Mouse (Mus musculus) retina, adult 2 months (tissue): ENCODE measurements around the gene Enox1.

Source experiments
- DNase-seq: peaks from one replicate; pipeline ENCODE4 v3.0.0-alpha.2; 2012; ENCODE audit warnings: low read depth, low spot score

The Enox1 gene

GRCm38 (mm10) chr14:77373119-77373518 is 216.6 kb downstream of the Enox1 start:
- no peak for DNase-seq

GRCm38 (mm10) chr14:77375054-77375453 is 218.5 kb downstream of the Enox1 start:
- no peak for DNase-seq

DNA sequence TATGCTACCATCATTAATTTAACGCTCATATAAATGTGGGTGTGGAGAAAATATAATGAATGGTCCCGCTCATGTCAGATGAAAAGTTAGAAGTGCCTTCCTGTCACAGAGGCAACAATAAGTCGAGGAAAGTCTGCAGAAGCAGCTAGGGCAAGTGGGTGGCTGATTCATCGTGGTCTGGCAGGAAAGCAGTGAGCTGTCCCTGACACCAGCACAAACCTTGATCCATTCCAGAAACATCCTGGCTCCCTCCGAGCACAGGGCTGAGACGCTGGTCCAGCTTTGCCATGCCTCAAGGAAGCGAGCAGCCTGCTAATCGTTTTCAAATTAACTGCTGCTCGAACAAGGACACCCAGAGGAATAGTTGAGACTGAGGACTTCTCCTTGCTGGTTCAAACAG is 219.1 kb downstream of the Enox1 start:
- DNase-seq = no peak

GRCm38 (mm10) chr14:77376731-77377130 is 220.2 kb downstream of the Enox1 start:
- no peak for DNase-seq

DNA sequence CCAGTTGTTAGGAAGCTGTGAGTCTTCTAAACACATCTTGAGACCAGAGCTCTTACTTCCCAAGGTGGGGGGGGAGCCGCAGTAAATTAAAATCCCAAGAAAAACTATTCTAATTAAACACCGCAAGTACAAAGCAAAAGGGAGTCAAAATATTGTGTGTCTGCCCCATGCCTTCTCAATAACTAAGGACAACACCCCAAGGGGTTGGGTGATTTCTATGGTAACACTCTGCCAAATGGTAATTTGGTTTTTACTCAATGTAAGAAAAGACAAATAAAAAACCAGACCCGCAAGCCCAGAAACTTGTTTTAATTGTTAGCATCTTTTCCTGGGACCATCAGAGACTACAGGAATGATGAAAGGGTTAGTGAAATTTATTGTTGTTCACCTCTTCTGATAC is 220.9 kb downstream of the Enox1 start:
- DNase-seq = no peak

- no peak for DNase-seq
Observed at GRCm38 (mm10) chr14:77377873-77378272, 221.3 kb downstream of the Enox1 start.

- no peak for DNase-seq
Observed at GRCm38 (mm10) chr14:77381532-77381931, 225.0 kb downstream of the Enox1 start.

- no peak for DNase-seq
Observed at GRCm38 (mm10) chr14:77385621-77386020, 229.1 kb downstream of the Enox1 start.

GRCm38 (mm10) chr14:77387877-77388276 is 231.3 kb downstream of the Enox1 start:
- no peak for DNase-seq

DNA sequence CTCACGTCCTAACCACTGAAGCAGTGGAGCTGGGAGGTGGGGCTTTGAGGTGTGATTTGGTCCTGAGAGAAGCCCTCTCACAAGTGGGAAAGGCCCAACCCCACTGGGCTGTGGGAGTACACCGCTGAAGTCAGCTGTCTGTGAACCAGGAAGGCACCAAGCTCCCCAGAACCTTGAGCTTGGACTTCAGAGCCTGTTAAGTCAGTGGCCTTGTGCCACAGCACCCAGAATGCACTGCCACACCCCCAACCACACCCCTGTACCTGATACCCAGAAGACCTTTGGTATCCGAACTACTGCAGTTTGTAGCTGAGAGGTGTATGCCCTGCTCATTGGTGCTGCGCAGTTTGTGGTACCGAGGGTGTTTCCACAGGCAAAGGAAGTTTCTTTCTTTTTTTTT is 232.7 kb downstream of the Enox1 start:
- DNase-seq = no peak

DNA sequence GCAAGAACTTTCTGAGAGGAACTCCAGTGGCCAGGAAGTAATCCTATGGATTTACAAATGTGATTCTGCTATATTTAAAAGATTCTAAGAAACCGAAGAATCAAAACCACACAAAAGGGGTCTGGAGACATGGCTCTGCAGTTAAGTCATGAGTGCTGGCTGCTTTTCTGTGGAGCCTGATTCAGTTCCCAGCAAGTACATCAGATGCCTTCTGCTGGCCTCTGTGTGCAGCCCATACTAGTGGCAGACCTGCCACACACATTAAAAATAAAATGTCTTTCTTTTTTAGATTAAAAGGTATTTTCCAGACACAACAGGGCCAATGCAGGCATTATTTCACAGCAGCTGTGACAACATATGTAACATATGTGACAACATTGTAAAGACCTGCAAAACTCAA is 235.9 kb downstream of the Enox1 start:
- no peak for DNase-seq

GRCm38 (mm10) chr14:77406241-77407114 is 249.9 kb downstream of the Enox1 start:
- no peak for DNase-seq

DNA sequence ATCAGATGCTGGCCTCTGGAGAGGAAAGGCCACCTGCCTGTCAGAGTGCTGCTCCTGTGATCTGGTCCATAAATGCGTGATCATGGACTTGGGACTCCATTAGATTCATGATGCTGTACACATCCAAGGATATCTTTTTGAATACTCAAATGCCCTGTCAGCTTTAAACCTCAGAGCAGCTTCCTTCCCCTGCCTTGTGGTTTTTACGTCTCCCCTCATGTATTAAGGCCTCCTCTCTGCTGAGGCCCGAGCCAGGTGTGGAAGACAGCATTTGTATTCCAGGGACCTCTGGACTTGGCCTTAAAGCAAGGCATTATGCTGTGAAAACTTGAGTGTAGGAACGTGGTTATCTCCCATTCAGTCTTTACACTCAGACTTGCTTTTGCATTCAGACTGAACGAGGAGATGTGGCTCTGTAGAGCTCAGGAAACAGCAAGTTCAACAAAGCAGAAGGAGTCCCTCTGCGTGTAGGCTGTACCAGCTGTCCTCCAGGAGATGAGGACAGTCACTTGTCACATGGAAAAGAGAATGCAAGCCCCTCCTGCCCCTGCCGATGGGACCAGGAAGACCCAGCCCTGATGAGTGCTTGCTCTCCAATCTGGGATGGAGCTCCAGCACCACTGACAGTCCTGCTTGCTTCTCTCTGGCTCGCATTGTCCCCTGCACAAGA is 252.8 kb downstream of the Enox1 start:
- DNase-seq = no peak

GRCm38 (mm10) chr14:77410354-77410753 is 253.8 kb downstream of the Enox1 start:
- DNase-seq = no peak

- no peak for DNase-seq
Observed at GRCm38 (mm10) chr14:77413106-77413505, 256.5 kb downstream of the Enox1 start.

- DNase-seq = no peak
Observed at GRCm38 (mm10) chr14:77416358-77416757, 259.8 kb downstream of the Enox1 start.

DNA sequence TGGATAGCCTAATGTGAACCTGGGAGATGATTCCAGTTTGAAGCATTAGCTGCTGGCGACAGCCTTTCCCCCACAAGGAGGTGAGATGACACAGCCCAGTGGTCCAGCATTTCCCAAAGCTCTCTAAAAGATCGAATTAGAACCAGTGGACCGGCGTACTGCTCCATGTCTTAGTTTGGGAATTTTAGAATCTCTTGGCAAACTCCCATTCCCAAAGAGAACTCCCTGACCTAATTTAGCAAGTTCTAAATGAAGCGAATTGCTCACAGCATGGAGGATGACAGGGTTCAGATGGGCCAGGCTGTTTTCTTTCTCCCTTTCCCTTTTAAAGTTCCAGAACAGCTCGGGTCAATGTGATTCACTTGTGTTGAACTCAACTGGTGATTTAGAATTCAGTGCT is 264.5 kb downstream of the Enox1 start:
- DNase-seq = no peak

GRCm38 (mm10) chr14:77423194-77423593 is 266.6 kb downstream of the Enox1 start:
- no peak for DNase-seq

DNA sequence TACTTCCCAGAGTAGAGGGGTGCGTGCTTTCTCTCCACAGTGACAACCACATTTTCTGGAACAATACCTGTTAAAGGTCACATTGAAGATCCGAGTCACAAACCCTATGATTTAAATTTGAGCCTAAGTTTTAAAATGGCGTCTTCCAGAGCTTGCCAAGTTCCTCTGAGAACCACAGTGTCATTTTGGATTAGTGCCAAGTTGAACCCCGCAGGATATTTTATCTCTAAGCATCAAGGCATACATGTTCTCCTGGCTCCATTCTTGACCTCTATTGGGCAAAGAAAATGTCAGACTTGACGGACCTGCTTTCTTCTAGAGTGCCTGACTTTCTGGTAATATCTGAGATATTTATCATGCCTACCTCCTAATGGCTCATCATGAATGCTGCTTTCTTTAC is 282.9 kb downstream of the Enox1 start:
- no peak for DNase-seq

DNA sequence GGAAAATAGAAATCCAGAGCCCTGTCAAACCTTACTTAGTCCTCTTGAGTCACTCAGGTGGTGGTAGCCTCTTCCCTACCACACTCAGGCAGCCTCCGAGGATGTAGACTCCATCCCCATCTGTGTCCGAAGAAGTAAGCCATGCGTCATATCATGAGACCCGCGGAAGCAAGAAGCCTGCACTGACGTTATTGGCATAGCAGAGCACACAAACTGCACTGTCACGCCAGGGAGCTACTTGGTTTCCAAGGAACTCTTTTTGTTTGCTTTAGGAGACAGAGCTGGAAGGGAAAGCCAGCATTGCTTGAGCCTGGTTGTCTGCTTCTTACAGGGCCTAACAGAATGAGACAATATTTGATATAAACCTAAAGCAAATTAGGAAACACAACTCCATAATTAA is 284.2 kb downstream of the Enox1 start:
- DNase-seq = no peak

GRCm38 (mm10) chr14:77441541-77441940 is 285.0 kb downstream of the Enox1 start:
- DNase-seq = no peak

DNA sequence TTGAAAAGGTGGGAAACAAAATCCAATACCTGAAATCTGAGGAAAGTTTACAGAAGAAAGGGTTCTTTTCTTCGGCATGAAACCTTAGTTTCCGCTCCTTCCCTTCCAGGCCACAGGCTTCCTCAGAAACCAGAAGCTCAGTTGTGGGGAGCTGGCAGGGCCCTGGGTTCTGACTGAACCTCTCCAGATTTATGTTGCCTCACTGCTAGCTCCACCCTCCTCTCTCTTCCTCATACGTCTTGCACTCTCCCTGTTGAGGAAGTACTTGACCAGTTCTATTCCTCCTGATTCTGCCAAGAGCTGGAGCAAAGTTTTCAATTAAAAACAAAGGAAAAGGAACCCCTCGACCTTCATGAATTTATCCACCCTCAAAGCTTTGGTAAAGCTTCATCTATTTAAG is 291.4 kb downstream of the Enox1 start:
- no peak for DNase-seq

DNA sequence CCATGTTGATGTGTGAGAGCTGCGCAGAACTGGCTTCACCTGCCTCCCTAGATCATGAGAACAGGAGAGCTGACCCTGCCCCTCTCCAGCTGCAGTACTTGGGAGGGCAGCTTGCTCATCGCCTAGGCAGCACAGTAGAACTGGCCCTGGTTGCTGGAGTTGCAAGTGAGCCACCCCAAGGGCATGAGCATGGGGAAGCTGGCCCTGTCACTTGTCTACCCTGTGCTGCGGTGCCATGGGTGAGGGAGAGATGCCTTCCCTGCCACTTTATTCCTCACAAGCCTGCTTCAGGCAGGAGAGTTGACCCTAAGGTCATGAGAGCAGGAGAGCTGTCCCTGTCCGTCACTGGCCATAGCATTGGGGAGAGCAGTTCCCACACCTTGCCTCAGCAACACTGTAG is 295.4 kb downstream of the Enox1 start:
- DNase-seq = no peak
